Mouse (Mus musculus): ENCODE results near the gene Olfr1373.

GRCm38 (mm10) chr11:52130451-52131068 lies 14.8 kb downstream of the Olfr1373 start:
- TF ChIP-seq CTCF (IDR thresholded peaks at IDR 0.05; ENCODE audit: extremely low read depth, insufficient read depth, low read length) (no peak), POLR2A (IDR thresholded peaks at IDR 0.05; ENCODE audit: extremely low read depth, insufficient read depth, low read length) (no peak)

All from cortical plate, adult 2 months (tissue).